Mouse (Mus musculus) forebrain, embryonic 11.5 days (tissue): ENCODE results near the gene Hist1h2be. TPM values are rescaled to one million over a fixed set of nuclear protein-coding genes. Genes with fewer than 3 reads are reported as not detected.

ENCODE experiments used
- ATAC-seq: fragments of 200-750 bp; cut with Nextera tagmentation; replicated peaks from 2 replicates; pipeline ENCODE4 v1.8.0; 2017; ENCODE audit warnings: moderate TSS enrichment; ENCODE audit not compliant: low FRiP score
- DNase-seq: peaks from one replicate; pipeline ENCODE4 v3.0.0-alpha.2; 2017; ENCODE audit warnings: low spot score
- H3K27ac ChIP-seq: fragments of 300-500 bp; sonication (generic); 2 replicates; pipeline ENCODE4 v1.5.1; 2014; ENCODE audit warnings: low read depth, low read length
- H3K27me3 ChIP-seq: fragments of 300-500 bp; sonication (generic); 2 replicates; pipeline ENCODE4 v1.6.1; 2014; ENCODE audit warnings: mild to moderate bottlenecking, low read length, mixed read lengths; ENCODE audit not compliant: control insufficient read depth, insufficient read depth
- H3K36me3 ChIP-seq: fragments of 300-500 bp; sonication (generic); 2 replicates; pipeline ENCODE4 v1.6.1; 2014; ENCODE audit warnings: mild to moderate bottlenecking, low read length, moderate library complexity, mixed read lengths; ENCODE audit not compliant: control insufficient read depth, insufficient read depth
- H3K4me1 ChIP-seq: fragments of 300-500 bp; sonication (generic); replicated peaks from 2 replicates; pipeline ENCODE4 v1.6.1; 2014; ENCODE audit warnings: low read length, mixed read lengths; ENCODE audit not compliant: control insufficient read depth, insufficient read depth
- H3K4me2 ChIP-seq: fragments of 300-500 bp; sonication (generic); 2 replicates; pipeline ENCODE4 v1.6.1; 2014; ENCODE audit warnings: low read depth, mild to moderate bottlenecking, low read length, moderate library complexity, mixed read lengths; ENCODE audit not compliant: severe bottlenecking
- H3K4me3 ChIP-seq: fragments of 300-500 bp; sonication (generic); 2 replicates; pipeline ENCODE4 v1.5.1; 2014; ENCODE audit warnings: low read depth, low read length
- H3K9ac ChIP-seq: fragments of 300-500 bp; sonication (generic); 2 replicates; pipeline ENCODE4 v1.6.1; 2014; ENCODE audit warnings: low read length
- H3K9me3 ChIP-seq: fragments of 300-500 bp; sonication (generic); 2 replicates; pipeline ENCODE4 v1.6.1; 2016; ENCODE audit warnings: low read length, mixed read lengths; ENCODE audit not compliant: control insufficient read depth
- WGBS: fragments of 180-500 bp; shearing (Covaris S2); extraction: QIAGEN DNeasy Blood & Tissue Kit; methylation state at CpG from one replicate; pipeline ENCODE4 v1.1.7; 2014; 5-methylcytosine and 5-hydroxymethylcytosine counted together
- microRNA-seq: library from miRNA; unstranded; fragments of <30 nt; microRNA quantifications from one replicate; pipeline ENCODE4, GENCODE M21; 2016; ENCODE audit not compliant: insufficient number of aligned reads
- polyA plus RNA-seq: library from polyadenylated mRNA; unstranded; fragments of >200 nt; fragmentation: Nextera tagmentation; extraction: Ambion mirVana; gene quantifications from 2 replicates; pipeline ENCODE4 v1.2.1, GENCODE M21; 2014

The Hist1h2be gene
- polyA plus RNA-seq, 1 experiment from 2014 or later: 4.0 TPM

- H3K4me3 ChIP-seq: peak overlapping the region; percentile 57
- under 1% methylated on average over 15 of the region's 15 CpGs for WGBS
- H3K4me2 ChIP-seq: peak overlapping the region; percentile 76
- H3K9ac ChIP-seq: peak overlapping the region; percentile 96
- no peaks in the 10 kb centered on the region for H3K9me3 ChIP-seq
- H3K27ac ChIP-seq: peak overlapping the region; percentile 99
- no peaks in the 10 kb centered on the region for H3K27me3 ChIP-seq
- DNase-seq (no peak), ATAC-seq (peak; percentile 6; the same call in 1 of the 2 replicates)
- H3K4me1 ChIP-seq: peaks cover 3% of the 10 kb centered on the region
- H3K36me3 ChIP-seq: no peaks in the 10 kb centered on the region
Observed at GRCm38 (mm10) chr13:23534368-23535131, 86.4 kb downstream of the Hist1h2be start.

Small RNA genes lying within 50 kb of the gene (microRNA-seq; reads per million reads assigned to microRNA genes)
- gene Gm44297 (not detected), gene Gm44359 (not detected), gene Gm44394 (not detected)

Other genes starting within 250 kb of the Hist1h2be start
- 13.0 and 13.5 TPM in 2 replicates for gene Abt1, start 197.3 kb downstream of the Hist1h2be start, polyA plus RNA-seq
- 0.17 and 0.19 TPM in 2 replicates for gene Btn1a1, start 155.2 kb downstream of the Hist1h2be start, polyA plus RNA-seq
- gene Btn2a2, start 132.3 kb downstream of the Hist1h2be start, polyA plus RNA-seq: 0.48 and 0.59 TPM in 2 replicates
- gene Hist1h4h, start 90.1 kb downstream of the Hist1h2be start, polyA plus RNA-seq: 2.0 and 4.9 TPM in 2 replicates
- gene Hist1h2af, start 87.2 kb downstream of the Hist1h2be start, polyA plus RNA-seq: 7.7 and 9.3 TPM in 2 replicates
- gene Hist1h3g, start 85.7 kb downstream of the Hist1h2be start, polyA plus RNA-seq: 5.2 and 5.7 TPM in 2 replicates
- 0.85 and 1.2 TPM in 2 replicates for gene Hist1h2bh, start 77.7 kb downstream of the Hist1h2be start, polyA plus RNA-seq
- 0.92 and 1.4 TPM in 2 replicates for gene Hist1h3f, start 77.1 kb downstream of the Hist1h2be start, polyA plus RNA-seq
- gene Hist1h4f, start 69.5 kb downstream of the Hist1h2be start, polyA plus RNA-seq: 1.2 and 1.3 TPM in 2 replicates
- 0.87 and 0.92 TPM in 2 replicates for gene Hist1h1d, start 67.9 kb downstream of the Hist1h2be start, polyA plus RNA-seq
- gene Hist1h3e, start 58.8 kb downstream of the Hist1h2be start, polyA plus RNA-seq: 6.7 and 10.4 TPM in 2 replicates
- gene Hist1h2ae, start 49.9 kb downstream of the Hist1h2be start, polyA plus RNA-seq: 96.4 and 102 TPM in 2 replicates
- gene Hist1h2bg, start 49.7 kb downstream of the Hist1h2be start, polyA plus RNA-seq: 7.4 and 10.0 TPM in 2 replicates
- gene Hist1h2bf, start 46.9 kb downstream of the Hist1h2be start, polyA plus RNA-seq: 4.5 and 5.9 TPM in 2 replicates
- 2.5 and 3.0 TPM in 2 replicates for gene Hist1h2ad, start 46.7 kb downstream of the Hist1h2be start, polyA plus RNA-seq
- gene Hist1h3d, start 45.4 kb downstream of the Hist1h2be start, polyA plus RNA-seq: 11.9 and 13.9 TPM in 2 replicates
- 132 and 133 TPM in 2 replicates for gene Hist1h4d, start 39.5 kb downstream of the Hist1h2be start, polyA plus RNA-seq
- gene Hist1h1e, start 1.4 kb upstream of the Hist1h2be start, polyA plus RNA-seq: 27.3 and 27.7 TPM in 2 replicates
- 1.1 and 1.2 TPM in 2 replicates for gene Hist1h2ac, start 62.8 kb upstream of the Hist1h2be start, polyA plus RNA-seq
- 23.4 and 25.3 TPM in 2 replicates for gene Hist1h2bc, start 63.1 kb upstream of the Hist1h2be start, polyA plus RNA-seq
- gene Hist1h1t, start 74.7 kb upstream of the Hist1h2be start, polyA plus RNA-seq: 0.51 TPM in 1 of 2 replicates, not detected in the other
- 6.0 and 6.8 TPM in 2 replicates for gene Hist1h4c, start 77.3 kb upstream of the Hist1h2be start, polyA plus RNA-seq
- gene Hfe, start 89.7 kb upstream of the Hist1h2be start, polyA plus RNA-seq: 2.2 TPM in 2 replicates
- 14.5 and 15.2 TPM in 2 replicates for gene Hist1h1c, start 117.7 kb upstream of the Hist1h2be start, polyA plus RNA-seq
- gene Hist1h3c, start 124.5 kb upstream of the Hist1h2be start, polyA plus RNA-seq: 8.7 and 10.6 TPM in 2 replicates
- gene Hist1h2bb, start 125.6 kb upstream of the Hist1h2be start, polyA plus RNA-seq: 2.6 and 3.4 TPM in 2 replicates
- 59.7 and 63.1 TPM in 2 replicates for gene Hist1h2ab, start 130.0 kb upstream of the Hist1h2be start, polyA plus RNA-seq
- 11.7 and 15.4 TPM in 2 replicates for gene Hist1h3b, start 131.1 kb upstream of the Hist1h2be start, polyA plus RNA-seq
- 4.7 and 5.9 TPM in 2 replicates for gene Hist1h4b, start 135.9 kb upstream of the Hist1h2be start, polyA plus RNA-seq
- gene Hist1h4a, start 140.1 kb upstream of the Hist1h2be start, polyA plus RNA-seq: 0.95 TPM in 1 of 2 replicates, not detected in the other
- 2.9 and 5.4 TPM in 2 replicates for gene Hist1h3a, start 141.3 kb upstream of the Hist1h2be start, polyA plus RNA-seq
- 2.7 and 4.0 TPM in 2 replicates for gene Hist1h1a, start 142.5 kb upstream of the Hist1h2be start, polyA plus RNA-seq
- gene Trim38, start 148.8 kb upstream of the Hist1h2be start, polyA plus RNA-seq: 0.13 TPM in 1 of 2 replicates, not detected in the other
- not detected in 2 replicates for gene Slc17a2, start 185.9 kb upstream of the Hist1h2be start, polyA plus RNA-seq
- not detected in 2 replicates for gene Slc17a3, start 218.3 kb upstream of the Hist1h2be start, polyA plus RNA-seq
- gene Slc17a1, start 246.6 kb upstream of the Hist1h2be start, polyA plus RNA-seq: not detected in 2 replicates